Mouse (Mus musculus): ENCODE measurements around the gene Bub3. TPM values are rescaled to one million over a fixed set of nuclear protein-coding genes. Genes with fewer than 3 reads are reported as not detected.
A peak's percentile ranks its signal among the peaks of the same experiment; 100 is the strongest.

The Bub3 gene
- total RNA-seq (2021) (10 to 100 TPM; 67.0 to 82.2 TPM), polyA plus RNA-seq (2012; rRNA removed) (31.8 and 39.6 TPM in 2 replicates)
- long read RNA-seq, transcript Bub3-201 (8 exons, 2,218 nt) = major isoform, 111 of 113 reads
- long read RNA-seq, partial matches to known transcripts = 1 of 113 reads
- long read RNA-seq, other reads (novel, unspliced or antisense) = 1 of 113 reads

DNA sequence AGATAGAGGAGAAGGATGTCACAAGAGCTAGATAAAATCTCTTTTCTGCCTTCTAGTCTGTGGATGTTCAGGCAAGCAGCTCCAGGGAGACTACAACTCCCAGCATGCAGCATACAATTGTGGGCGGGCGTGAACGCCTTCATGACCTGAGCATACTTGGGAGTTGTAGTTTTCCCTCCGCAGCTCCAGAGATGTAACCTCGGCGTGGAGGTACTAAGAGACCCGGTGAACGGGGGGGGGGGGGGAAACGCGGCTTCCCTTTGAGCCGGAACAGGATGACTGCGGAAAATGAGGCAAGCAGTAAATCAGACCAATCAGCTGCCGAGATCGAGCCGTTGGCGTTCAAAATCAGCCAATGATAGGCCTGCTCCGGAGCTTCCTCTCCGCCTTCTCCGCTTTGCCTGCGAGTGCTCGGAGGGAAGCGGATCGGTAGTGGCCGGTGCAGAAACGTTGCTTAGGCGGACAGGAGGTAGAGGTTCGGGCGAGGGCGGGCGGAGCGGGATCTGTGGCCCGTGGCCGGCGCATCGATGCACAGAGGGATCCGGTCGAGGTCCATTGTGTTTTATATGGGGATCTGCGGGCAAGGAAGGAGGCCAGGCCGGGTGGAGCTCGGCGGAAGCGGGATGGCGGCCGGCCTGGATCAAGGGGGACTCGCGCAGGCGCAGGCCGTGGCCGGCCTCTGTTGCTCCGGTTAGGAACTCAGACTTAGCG is at the start of gene Bub3:
TSS of gene Bub3 (plus strand) at position 237 of the 711 bp plus-strand sequence.
- peak; percentile 94 for DNase-seq

DNA sequence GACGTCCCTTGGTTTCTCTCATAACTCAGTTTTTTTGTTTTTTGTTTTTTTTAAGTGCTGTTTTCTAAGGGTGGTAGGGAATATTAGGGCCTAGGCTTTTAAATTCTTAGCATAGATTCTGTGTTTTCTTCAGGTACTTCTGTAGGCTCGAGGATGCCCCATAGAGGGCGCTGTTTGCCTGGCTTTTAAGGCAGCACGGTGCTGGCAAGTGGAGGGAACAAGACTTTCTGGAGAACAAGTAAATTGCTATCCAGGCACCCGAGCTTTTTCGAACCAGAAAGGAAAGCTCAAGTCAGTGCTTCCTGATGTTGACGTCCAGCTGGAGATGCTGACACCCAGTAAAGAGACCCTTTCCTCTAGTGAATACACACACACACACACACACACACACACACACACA is 20.0 kb upstream of the Bub3 start:
- DNase-seq = peak; percentile 85

DNA sequence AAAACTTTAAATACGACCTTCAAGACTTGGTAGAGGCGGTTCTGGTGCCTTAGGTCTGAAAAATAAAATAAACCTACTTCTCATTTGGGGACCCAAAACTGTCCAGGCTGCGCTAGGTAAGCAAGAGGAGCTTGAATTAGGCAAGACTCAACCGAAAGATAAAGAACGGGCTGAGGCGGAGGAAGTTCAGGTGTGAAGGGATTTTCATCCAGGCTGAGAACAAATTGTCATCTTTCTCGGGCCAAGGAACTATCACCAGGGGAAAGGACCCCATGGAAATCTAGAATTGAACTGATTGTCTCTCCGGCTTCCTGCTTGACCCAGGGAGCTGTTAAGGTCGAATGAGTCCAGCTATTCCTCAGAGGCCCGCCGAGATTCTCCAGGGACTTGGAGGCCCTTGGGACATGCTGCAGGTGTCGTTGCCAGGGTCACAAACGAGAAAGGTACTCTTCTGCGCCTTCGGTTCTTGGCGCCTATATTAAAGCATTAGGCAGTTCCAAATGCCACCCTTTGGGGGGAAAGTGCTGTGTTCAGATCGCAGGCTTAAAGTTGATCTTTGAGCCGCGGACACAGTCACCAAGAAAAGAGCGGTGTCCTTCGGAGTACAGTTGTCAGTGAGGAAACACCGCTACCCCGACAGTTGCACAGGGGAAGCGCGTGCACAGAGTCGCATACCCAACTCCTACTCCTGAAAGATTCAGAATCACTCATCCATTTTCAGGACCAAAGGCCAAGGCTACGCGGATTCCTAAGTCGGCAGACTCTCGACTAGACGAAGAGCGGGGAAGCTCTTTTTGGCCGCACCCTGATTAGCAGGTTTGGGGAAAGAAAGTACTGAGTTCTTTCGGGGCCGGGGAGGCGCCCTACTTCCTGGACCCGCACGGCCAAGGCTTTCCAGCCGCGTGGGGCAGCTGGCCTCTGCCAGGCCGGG is 18.6 kb upstream of the Bub3 start:
- DNase-seq = no peak

DNA sequence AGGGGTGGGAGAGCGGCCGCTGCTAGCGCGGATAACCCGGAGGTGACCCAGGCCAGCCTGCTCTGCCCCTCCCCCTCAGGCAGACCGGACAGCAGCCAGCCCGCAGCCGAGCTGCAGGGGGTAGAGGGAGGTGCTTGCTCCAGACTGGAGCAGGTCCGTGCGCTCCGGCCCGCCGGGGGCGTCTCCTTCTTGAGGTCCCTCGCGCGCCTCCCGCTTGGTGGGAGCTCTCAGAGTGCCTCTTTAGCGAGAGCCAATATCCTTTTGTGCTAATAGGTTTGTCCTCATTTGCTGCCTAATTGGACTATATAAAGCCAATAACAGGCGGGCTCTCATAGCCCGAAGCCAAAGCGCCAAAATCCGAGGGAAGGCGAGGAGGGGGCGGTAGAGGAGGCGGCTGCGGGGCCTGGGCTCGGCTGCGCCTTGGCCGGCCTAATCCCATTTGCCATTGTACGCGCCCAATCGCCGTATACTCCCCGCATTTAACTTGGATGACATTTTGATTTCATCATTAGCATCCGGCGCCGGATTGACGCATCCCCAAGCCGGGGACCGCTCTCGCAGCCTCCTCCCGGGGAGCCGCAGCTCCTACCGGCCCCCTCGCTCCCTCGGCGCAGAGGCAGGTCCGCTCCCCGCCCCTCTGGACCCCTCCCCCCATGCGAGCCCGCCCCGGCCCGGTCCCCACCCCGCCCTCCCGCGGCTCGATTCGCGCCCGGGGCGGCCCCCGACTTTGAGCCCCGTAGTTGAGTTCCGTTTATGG is 17.7 kb upstream of the Bub3 start, which contains the start of gene Hmx3:
TSS of gene Hmx3 (plus strand) at position 753 of the 757 bp plus-strand sequence.
- peak; percentile 28 for DNase-seq

DNA sequence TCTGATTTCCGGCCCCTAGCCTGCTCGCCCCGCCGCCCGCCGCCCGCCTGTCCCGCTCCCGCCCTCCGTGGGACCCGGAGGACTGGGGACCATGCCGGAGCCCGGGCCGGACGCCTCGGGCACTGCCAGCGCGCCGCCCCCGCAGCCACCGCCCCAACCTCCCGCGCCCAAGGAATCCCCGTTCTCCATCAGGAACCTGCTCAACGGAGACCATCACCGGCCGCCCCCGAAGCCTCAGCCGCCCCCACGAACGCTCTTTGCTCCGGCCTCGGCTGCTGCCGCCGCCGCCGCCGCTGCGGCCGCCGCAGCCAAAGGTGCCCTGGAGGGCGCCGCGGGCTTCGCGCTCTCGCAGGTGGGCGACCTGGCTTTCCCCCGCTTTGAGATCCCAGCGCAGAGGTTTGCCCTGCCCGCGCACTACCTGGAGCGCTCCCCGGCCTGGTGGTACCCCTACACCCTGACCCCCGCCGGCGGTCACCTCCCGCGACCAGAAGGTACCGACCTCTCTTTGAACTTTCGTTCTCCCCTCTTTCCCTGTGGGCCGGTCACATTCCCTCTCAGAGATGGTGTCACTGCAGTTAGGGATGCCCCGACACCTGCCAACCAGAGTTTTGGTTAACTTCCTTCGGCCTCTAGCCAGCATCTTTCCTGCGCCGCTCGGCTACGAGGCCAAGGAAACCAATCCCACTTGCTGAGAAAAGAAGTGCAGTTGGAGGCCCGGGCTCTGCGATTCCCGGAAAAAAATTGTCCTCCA is 17.0 kb upstream of the Bub3 start:
- DNase-seq = no peak

DNA sequence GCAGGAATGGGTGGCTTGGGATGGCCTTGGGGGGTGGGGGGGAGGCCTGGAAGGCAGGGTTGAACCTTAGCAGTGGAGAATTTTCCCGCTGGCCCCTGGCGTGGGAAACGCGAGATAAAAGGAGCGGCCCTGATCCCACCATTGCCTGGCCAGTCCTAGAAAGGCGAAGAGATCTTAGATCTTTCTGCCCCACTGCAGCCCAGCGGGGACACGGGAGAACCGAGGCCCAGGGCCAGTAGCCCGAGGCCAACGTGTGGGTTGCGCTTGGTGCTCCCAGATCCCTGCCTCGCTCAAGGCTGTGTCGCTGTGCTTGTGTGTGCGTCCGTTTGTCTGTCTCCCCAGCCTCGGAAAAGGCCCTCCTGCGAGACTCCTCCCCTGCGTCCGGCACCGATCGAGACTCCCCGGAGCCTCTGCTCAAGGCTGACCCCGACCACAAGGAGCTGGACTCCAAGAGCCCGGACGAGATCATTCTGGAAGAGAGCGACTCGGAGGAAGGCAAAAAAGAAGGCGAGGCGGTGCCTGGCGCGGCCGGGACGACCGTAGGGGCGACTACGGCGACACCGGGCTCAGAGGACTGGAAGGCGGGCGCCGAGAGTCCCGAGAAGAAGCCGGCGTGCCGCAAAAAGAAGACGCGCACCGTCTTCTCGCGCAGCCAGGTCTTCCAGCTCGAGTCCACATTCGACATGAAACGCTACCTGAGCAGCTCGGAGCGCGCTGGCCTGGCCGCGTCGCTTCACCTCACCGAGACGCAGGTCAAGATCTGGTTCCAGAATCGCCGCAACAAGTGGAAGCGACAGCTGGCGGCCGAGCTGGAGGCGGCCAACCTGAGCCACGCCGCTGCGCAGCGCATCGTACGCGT is 16.2 kb upstream of the Bub3 start:
- DNase-seq = peak; percentile 41

DNA sequence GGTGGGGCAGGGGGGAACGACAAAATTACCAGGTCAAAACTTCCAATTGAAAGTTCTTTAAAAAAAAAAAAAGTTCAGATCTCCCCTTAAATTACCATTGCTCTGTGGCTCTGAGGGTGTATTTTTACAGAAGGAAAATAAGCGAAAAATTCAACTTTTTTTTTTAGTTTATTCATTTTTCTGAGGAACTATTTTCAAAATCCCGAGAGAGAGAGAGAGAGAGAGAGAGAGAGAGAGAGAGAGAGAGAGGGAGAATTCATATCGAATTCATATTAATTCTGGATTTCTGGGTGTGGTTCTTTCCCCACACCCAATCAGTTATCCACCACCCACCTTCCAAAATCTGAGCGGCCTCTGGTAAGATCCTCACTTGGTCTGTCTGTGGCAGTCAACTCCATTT is 15.2 kb upstream of the Bub3 start:
- no peak for DNase-seq

DNA sequence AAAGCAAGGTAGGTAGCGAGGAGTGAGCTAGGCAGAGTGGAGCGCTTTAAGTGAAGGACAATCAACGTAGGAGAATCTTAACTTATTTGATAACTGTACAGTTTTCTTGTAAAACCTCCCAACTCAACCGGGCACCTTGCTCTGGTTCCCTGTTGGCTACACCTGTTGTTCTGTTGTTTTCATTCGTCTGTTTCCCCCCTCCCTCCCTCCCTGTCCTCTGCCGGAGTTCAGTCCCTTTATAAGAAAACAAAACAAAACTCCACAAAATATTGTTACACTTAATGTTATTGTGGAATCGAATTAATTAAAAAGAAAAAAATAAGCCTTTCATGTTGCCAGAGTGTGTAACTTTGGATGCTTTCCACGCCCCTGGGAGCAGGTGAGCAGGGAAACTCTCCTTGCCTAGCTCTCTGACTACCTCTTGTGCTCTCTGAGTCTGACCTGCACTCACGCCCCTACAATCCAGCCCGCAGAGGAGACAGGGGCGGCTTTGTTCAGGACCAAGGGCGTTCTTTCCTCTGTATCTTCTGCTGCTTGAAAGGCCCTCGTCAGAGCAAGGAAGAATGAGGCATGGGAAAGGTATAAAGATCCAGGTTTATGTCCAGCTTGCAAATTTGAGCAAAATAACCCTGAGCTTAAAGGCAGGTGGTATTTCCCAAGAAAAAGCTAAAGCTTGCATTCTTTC is 14.2 kb upstream of the Bub3 start:
- no peak for DNase-seq

DNA sequence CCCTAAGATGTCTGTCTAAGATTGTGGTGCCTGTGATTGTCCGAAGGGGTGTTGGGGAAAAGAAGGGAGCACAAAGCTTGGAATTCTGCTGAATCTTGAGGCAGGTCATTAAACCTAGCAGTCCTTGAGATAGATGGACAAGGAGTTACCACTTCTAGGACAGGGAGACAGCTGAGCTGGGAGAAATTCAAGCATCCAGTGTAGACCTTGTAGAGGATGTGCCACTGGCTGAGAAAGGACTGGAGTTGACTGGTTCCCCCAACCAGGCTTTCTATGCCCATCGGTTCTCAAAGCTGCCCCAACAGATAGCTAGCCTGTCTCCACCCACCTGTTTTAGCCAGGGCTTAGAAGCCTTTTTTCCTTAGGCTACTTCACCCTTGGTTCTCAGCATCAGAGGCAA is 13.6 kb upstream of the Bub3 start:
- DNase-seq = no peak

DNA sequence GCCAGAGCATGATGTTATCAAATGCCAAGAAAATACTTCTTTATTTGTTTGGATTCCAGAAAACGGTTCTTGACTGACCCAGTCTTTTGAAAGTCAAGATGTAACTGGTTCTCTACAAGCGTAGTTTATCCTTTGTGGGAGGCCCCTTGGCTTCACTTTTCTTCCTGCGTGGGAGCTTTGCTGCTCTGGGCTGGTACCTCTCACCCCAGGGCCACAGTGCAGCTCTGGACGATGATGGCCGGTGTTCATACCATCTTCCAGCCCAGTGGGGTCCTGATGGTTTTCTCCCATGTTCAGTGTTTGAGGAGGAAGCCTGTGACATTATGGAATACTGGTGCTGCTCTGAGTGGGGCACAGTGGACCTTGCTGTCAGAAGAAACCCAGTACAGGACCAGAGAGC is 12.5 kb upstream of the Bub3 start:
- no peak for DNase-seq

DNA sequence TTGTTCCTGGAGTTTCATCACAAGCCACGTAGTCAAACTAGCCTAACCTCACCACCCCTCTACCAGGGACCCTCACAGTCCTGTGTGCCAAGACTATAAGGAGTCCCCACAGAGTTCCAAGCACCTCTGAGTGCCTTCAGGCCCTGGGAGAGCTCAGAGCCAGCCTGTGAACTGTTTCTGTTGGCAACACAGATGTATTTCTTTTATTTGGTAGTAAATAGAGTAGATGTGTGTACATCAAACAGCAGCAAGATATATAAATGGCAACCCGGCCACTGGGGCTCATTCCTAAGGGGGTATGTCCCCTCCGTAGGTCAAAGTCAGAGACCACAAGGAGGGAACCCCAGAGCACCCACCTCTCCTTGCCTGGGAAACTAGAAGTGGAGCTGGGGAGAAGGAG is 11.5 kb upstream of the Bub3 start, which contains the start of gene Hmx2:
TSS of gene Hmx2 (plus strand) at position 301 of the 400 bp plus-strand sequence.
- no peak for DNase-seq

DNA sequence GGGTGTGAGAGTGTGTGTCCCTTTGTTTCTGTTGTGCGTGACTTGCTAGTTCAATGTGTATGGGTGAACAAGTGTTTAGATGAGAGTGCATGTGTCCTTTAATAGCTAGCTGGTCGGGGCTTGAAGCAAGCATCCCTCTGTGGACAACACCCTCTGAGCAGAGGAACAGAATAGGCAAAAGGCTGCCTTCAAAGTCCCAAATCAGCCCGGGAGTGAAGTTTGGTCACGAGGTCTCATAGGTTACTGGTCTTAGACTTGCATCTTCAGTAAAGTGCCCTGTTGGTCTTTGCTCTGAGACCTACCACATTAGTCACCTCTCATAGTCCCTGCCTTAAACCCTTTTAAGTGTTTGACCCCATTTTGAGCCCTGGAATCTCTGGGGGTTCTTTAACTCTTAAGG is 8.6 kb upstream of the Bub3 start:
- DNase-seq = no peak

DNA sequence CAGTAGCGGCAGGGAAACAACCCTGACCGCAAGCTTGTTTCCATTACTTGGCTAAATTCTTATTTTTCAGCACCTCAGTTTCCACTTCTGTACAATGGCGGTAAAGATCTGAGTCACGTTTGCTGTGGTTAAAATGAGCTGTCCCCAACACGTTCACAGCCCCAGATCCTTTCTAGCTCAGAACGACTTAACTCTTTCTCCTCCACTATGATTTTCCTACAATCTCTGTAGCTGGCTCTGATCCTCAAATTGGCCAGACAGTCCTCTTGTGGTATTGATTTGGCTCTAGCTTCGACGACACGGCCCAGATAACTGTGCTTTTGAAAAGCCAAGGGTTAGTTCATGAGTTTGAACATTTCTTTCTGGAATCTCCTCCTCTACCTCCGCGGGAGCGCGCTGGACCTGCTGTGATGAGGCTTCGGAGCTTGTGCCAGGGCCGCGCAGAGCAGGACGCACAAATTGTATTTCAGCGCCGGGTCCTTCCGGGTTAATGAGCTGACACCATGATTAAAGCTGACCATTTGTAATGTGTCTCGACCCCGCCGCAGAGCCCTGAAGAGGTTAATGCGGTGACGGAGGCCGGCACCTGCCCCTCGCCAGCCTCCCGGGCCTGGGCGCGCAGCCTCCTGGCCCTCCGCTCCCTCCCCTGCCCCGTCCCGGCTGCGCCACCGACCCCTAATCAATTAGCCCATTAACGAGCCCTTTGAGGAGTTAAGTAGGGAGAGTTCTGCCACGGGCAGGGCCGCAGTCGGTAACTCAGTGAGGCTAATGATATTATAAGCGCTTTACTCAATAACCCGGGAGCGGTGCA is 7.9 kb upstream of the Bub3 start:
- no peak for DNase-seq

DNA sequence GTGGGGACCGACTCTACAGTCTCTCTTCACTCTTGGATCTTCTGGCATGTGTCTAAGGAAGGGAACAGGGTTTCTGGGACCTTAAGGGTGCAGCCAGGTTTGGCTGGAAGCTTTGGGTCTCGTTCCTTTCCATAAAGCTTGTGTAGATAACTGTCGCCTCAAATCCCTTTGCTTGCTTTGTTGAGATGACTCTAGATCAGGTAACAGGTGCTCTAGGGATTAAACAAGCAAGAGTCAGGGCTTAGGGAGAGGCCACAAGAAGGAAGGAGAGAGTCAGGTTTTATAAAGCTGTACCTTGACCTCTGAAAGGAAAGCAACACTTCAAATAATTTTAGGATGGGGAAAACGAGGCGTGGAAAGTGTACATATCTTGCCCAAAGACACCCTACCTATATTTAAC is 7.2 kb upstream of the Bub3 start:
- no peak for DNase-seq

DNA sequence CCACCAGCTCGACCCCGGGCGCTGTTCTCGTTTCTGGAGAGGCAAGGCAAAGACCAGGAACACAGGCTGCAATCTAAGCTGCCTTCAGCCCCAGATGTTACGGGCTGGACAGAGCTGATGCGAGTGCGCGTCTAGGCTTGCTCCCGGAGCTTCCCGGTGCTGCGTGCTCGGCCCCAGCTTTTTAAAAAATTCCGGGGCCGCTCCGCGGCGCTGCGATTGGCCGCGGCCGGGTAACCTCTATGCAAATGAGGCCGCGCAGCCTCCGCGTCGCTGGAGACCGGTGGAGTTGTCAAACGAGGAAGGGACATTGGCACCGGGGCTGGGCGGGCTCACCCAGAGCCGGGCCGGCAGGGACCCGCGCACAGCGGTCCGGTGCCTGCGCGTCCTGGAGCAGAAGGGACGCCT is 6.2 kb upstream of the Bub3 start:
- peak; percentile 66 for DNase-seq

DNA sequence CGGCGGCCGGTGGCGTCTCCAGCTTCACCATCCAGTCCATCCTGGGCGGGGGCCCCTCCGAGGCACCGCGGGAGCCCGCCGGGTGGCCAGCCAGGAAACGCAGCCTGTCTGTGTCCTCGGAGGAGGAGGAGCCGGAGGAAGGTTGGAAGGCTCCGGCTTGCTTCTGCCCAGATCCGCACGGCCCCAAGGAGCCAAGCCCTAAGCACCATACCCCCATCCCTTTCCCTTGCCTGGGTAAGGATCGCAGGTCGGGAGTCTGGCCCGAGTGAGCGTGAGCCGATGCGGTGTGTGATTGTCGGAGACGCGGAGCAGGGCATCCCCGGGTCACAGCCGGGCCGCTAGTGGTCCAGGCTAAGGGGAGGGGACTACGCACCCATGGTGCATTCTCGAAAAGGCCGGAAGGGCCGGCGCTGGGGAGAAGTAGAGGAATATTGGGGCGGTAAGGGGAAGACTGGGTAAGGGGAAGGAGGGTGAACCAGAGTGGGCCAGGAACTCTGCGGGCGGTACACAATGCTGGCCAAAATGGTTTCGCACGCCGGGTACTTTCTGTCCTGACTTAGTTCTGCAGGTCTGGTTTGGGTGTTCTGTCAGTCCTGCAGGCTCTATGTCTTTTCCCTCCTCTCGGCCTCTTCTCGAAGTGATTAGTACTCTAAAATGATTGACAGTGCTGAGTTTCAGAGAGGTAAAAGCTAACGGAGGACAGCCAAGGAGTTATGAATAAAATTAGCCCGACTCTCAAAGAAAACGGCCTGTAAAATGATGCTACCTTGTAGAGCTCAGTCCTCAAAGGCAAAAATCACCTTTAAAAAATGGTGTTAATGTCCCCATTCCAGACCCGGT is 5.5 kb upstream of the Bub3 start:
- peak; percentile 21 for DNase-seq

DNA sequence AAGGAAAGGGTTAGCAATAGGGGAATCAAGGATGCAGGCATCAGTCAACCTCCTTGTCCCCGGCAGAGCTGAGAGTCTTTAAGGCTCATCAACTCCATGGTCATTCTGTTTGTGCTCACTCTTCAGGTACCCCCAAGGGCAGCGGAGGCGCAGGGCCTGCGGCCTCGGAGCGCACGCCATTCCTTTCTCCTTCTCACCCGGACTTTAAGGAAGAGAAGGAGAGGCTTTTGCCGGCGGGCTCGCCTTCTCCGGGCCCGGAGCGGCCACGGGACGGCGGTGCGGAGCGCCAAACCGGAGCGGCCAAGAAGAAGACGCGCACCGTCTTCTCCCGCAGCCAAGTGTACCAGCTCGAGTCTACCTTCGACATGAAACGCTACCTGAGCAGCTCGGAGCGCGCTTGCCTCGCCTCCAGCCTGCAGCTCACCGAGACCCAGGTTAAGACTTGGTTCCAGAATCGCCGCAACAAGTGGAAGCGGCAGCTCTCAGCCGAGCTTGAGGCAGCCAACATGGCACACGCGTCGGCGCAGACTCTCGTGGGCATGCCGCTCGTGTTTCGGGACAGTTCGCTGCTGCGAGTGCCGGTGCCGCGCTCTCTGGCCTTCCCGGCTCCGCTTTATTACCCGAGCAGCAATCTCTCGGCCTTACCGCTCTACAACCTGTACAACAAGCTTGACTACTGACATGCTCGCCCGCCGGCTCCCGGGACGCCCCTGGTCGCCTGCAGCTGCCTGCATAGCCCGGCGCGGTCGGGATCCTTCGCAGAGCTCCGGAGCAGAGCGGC is 4.5 kb upstream of the Bub3 start:
- DNase-seq = peak; percentile 30

All from adrenal gland, adult 2 months (tissue).